Mouse (Mus musculus) G1E (cell line): Measurements from ENCODE around the gene Fam81a.

Source experiments
- CTCF ChIP-seq: IDR thresholded peaks from 2 replicates; pipeline ENCODE4 v1.5.1; 2012; ENCODE audit warnings: low read depth, low read length, inconsistent platforms, mixed read lengths
- GATA1 ChIP-seq: IDR thresholded peaks from 2 replicates; pipeline ENCODE4 v1.6.1; 2012; ENCODE audit warnings: borderline replicate concordance, low read length, inconsistent platforms, mixed read lengths
- POLR2AphosphoS5 ChIP-seq: IDR thresholded peaks from 2 replicates; pipeline ENCODE4 v1.6.1; 2012; ENCODE audit warnings: low read depth, low read length, inconsistent platforms; ENCODE audit not compliant: insufficient replicate concordance

DNA sequence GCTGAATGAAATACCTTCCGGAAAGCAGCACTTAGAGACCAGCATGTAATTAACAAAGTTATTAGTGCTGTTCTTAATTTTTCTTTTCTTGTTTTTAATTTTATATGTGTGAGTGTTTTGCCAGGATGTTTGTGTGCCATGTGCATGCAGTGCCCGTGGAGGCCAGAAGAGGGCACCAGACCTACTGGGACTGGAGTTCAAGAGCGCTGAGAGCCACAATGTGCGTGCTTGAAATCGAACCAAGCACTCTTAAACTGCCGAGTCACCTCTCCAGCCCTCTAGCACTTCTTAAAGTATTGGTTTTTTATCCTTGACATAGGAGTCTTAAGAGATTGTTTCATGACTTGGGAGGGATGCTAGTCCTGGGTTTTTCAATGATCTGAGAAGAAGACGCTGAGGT lies 26.6 kb upstream of the Fam81a start:
- TF ChIP-seq CTCF, result peak; percentile 36
- no peak for TF ChIP-seq POLR2AphosphoS5
- no peak for TF ChIP-seq GATA1
